Mouse (Mus musculus) lung, postnatal 25 days (tissue): ENCODE measurements around the gene Btg3.
A peak's percentile ranks its signal among the peaks of the same experiment; 100 is the strongest.
"Not testable (repeated sequence)": the region's sequence is repeated elsewhere in the genome, so short reads cannot be mapped to it uniquely, and the experiment has no call there.

Source experiments
- DNase-seq: peaks from one replicate; pipeline ENCODE4 v3.0.0; 2022; ENCODE audit warnings: low spot score

The Btg3 gene

GRCm38 (mm10) chr16:78376745-78377570, at the start of gene Btg3:
Gene Btg3 (minus strand): TSS chr16:78377192.
- DNase-seq, result peak; percentile 90

GRCm38 (mm10) chr16:78417733-78418132, 40.7 kb upstream of the Btg3 start:
- no peak for DNase-seq

- DNase-seq, result no peak
Measured at GRCm38 (mm10) chr16:78416500-78416899, 39.5 kb upstream of the Btg3 start.

- DNase-seq, result no peak
Measured at GRCm38 (mm10) chr16:78409991-78410390, 33.0 kb upstream of the Btg3 start.

- no peak for DNase-seq
Measured at GRCm38 (mm10) chr16:78407855-78408254, 30.9 kb upstream of the Btg3 start.

GRCm38 (mm10) chr16:78406657-78407056, 29.7 kb upstream of the Btg3 start:
- DNase-seq, result no peak

- DNase-seq, result no peak
Measured at GRCm38 (mm10) chr16:78402316-78402715, 25.3 kb upstream of the Btg3 start.

- no peak for DNase-seq
Measured at GRCm38 (mm10) chr16:78399423-78399822, 22.4 kb upstream of the Btg3 start.

- no peak for DNase-seq
Measured at GRCm38 (mm10) chr16:78398734-78399133, 21.7 kb upstream of the Btg3 start.

GRCm38 (mm10) chr16:78391354-78391753, 14.4 kb upstream of the Btg3 start:
- no peak for DNase-seq

- DNase-seq, result no peak
Measured at GRCm38 (mm10) chr16:78389986-78390385, 13.0 kb upstream of the Btg3 start.

- DNase-seq, result no peak
Measured at GRCm38 (mm10) chr16:78389122-78389521, 12.1 kb upstream of the Btg3 start.

GRCm38 (mm10) chr16:78378493-78378892, 1.5 kb upstream of the Btg3 start:
- no peak for DNase-seq

- peak; percentile 56 for DNase-seq
Measured at GRCm38 (mm10) chr16:78375821-78376691, 936 bp downstream of the Btg3 start.

- DNase-seq, result peak; percentile 16
Measured at GRCm38 (mm10) chr16:78375222-78375621, 1.8 kb downstream of the Btg3 start.

- DNase-seq, result no peak
Measured at GRCm38 (mm10) chr16:78373743-78374142, 3.2 kb downstream of the Btg3 start.

GRCm38 (mm10) chr16:78372786-78373185, 4.2 kb downstream of the Btg3 start:
- DNase-seq, result no peak

- DNase-seq, result peak; percentile 28
Measured at GRCm38 (mm10) chr16:78371491-78372046, 5.4 kb downstream of the Btg3 start.

GRCm38 (mm10) chr16:78364554-78364953, 12.4 kb downstream of the Btg3 start:
- DNase-seq, result not testable (repeated sequence)

- DNase-seq, result no peak
Measured at GRCm38 (mm10) chr16:78361466-78361865, 15.5 kb downstream of the Btg3 start.

GRCm38 (mm10) chr16:78357757-78358156, 19.2 kb downstream of the Btg3 start:
- DNase-seq, result no peak

- peak; percentile 35 for DNase-seq
Measured at GRCm38 (mm10) chr16:78347328-78347926, 29.6 kb downstream of the Btg3 start.
